Mouse (Mus musculus) liver, adult 2 months (tissue): ENCODE results near the gene Gm26620.

Experiments used
- CTCF ChIP-seq: fragments of 200-500 bp; IDR thresholded peaks from 2 replicates; pipeline ENCODE4 v1.5.1; 2011; ENCODE audit warnings: low read depth, low read length, control low read depth
- POLR2A ChIP-seq: fragments of 200-500 bp; IDR thresholded peaks from 2 replicates; pipeline ENCODE4 v1.6.1; 2011; ENCODE audit warnings: low read length, control low read depth; ENCODE audit not compliant: insufficient read depth; ENCODE audit errors: extremely low read depth

DNA sequence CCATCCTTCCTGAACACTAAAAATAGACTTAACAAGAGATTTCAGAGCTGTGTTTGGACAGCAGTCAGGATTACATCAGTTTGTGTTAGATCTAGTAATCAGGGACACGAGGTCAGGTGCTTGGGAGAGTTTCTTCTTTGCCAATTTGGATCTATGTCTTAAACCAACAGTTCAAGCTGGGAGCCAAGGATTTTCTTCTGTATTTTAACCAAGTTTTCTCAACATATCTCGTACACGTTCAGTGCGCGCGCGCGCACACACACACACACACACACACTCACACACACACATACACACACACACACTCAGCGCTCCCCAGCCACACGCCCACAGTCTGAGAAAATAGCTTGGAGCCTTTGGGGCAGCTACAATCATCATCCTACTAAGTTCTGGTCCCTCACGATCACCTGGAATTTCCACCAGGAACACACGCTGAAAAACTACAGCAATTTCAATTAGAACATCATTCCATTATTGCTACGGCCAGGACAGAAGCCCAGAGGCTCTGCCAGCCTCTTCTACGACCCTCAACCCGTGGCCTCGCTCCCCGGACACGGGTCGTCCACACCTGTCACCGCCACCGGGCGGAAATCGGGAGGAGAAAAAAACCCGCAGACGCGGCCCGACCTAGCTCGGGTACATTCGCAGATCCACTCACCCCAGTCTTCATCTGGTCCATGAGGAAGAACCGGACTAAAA lies 17.7 kb upstream of the Gm26620 start:
- TF ChIP-seq CTCF (no peak), POLR2A (no peak)
